Mouse (Mus musculus): ENCODE measurements around the gene Prr7. TPM values are rescaled to one million over a fixed set of nuclear protein-coding genes. Genes with fewer than 3 reads are reported as not detected.

The Prr7 gene
- total RNA-seq, 2 experiments from 2014 or later: 1.6 TPM; not detected in 1

DNA sequence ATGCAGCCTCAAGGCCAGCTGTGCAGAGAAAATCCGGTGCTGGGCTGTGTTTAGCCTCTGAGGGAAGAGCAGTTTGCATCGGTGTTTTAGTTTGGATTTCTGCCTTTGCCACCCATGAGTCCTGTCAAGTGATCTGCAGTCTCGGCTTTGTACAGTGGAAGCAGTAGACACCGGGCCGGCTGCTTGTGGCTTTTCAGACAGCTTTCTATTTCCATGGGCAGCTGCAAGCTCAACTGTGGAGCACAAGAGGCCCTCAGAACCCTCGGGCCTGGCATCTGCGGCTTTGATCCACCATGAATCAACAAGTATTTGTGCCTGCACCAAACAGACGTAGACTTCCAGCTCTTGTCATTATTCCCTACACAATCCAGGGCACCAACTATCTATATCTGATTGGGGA lies 38.3 kb downstream of the Prr7 start:
- ATAC-seq (replicated peaks; ENCODE audit: poor library complexity, severe bottlenecking): no peak

DNA sequence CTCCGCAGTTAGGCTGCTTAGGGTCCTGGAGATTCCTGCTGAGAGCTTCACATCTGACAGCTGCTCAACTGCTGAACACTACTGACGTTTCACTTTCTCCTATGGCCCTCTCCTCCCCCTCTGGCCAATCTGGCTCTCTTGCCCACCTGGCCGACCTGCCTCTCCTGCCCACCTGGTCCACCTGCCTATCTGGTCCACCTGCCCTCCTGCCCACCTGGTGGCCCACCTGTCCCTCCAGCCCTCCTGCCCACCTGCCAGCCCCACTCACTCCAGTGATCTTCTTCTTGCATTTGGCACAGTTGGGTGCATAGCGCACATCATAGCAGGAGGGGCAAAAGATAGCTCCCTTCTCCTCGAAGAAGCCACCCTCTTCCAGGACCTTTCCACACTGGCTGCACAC lies 40.3 kb downstream of the Prr7 start:
- no peak for ATAC-seq (replicated peaks; ENCODE audit: poor library complexity, severe bottlenecking)

DNA sequence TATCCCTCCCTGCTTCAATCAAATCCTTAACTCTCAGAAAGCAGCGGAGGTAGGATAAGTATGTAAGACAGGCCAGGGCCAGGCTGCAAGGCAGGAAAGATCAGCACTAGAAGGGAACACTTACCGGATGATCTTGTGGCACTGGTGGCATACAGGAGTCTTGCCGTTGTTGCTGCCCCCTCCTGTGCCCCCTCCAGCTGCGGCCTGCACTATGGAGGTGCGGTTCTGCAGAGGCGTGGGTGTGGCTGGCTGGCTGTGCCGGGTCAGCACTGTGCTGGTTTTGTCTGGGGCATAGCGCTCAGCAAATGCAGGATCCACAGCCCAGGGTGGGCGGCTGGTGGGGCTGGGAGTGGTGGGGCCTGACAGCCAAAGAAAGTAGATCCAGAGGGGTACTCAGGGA lies 41.7 kb downstream of the Prr7 start:
- ATAC-seq (replicated peaks; ENCODE audit: poor library complexity, severe bottlenecking): no peak

DNA sequence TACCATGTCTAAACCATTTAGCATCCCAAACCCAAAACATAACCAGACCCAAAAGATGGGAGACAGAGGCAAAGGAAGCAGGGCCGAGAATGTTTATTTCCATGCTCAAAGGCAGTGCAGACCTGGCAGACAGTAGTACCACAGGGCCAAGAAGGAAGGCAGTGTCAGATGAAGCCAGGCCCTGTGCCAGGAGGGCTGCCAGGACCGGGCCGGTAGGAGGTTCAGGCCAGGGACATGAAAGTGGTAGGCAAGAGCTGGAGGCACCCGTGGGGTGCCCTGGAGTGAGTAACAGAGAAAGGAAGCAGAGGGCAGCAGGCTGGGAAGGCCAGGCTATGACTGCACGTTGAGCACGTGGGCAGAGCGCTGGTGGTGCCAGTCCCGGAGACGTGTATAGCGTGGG lies 42.6 kb downstream of the Prr7 start:
- no peak for ATAC-seq (replicated peaks; ENCODE audit: poor library complexity, severe bottlenecking)

DNA sequence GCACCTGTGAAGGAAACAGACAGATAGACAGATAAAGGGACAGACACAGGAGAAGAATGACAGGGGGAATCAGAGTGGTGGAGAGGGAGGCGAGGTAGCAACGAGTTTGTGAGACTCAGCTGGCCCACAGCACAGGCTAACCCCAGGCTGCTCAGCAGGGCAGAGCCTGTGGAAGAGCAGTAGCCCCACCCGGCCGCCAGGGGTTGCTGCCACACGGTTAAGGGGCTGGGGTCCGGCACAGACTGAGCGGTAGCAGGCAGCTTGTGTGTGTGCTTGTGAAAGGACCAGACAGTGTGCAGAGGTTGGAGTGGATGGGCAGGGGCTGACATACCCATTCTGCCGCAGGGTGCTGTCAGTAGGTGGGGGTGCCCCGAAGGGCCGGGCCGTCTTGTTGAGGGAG lies 43.8 kb downstream of the Prr7 start:
- no peak for ATAC-seq (replicated peaks; ENCODE audit: poor library complexity, severe bottlenecking)

DNA sequence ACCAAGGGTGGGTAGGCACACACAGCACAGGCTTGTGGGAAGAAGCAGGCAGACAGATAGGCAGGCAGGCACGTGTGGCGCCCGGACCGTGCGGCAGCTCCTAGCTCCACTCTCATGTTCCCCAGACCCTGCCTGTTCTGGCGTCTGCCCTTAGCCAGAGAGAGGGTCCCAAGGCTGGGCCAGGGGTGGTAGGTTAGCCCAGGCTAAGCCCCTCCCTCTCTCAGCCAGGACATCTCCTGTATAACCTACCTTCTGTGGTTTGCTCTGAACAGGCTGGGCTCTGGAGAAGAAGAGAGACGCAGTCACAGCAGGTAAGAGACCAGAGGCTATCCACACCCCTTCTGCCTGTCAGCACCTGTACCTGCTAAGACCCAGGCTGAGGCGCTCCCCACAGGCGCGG lies 44.5 kb downstream of the Prr7 start:
- ATAC-seq (replicated peaks; ENCODE audit: poor library complexity, severe bottlenecking): no peak

DNA sequence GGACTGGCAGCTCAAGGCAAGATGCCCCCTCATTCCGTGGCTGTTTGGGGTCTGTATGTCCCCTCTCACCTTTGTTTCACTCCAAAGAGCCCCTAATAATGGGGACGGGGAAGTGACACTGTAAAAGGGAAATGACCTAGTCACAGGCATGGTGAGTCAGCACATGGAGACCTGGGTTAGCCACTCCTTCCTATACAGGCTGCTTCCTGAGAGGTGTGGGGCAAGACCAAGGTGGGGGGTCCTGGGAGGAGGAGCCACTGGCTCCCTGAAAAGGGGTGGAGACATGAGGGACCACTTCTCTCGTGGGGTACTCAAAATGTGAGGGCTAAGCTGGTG lies 46.2 kb downstream of the Prr7 start:
- peak; percentile 72 for ATAC-seq (replicated peaks; ENCODE audit: poor library complexity, severe bottlenecking)

DNA sequence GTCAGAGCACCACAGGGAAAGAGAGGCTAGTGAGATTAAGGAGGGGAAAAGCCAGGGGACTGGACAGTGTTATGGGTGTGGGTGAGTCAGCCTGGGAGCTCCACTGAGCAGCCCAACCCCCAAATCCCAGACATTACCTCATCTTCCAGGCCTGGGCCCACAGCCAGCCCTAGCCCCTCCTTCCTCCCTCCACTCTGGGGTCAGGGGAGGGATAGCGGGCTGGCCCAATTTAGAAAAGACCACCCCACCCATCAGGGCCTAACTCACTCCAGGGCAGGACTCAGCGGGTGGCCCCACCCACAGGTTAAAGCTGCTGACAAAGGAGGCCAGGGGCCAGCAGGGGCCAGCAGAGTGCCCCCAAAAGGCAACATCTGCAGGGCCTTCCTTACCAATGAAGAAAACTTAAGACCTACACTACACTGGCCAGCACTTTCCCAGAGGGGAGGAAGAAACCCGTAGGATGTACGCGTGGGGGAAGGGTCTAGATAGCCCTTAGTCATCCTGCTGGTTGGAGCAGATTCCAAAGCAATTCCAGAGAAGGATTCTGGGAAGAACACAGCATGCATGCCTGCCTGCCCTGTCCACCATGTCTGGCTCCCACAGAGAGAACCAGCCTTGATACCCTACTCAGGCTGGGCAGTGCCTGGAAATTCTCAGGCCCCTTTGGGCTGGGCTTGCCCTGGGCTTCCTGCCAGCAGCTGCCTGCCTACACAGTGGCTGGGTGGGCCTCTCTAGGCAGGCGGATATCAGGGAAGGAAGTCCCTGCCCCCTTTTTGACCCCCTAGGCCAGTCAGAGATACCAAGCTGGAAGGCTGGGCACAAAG lies 46.8 kb downstream of the Prr7 start:
- ATAC-seq (replicated peaks; ENCODE audit: poor library complexity, severe bottlenecking): peak; percentile 36

DNA sequence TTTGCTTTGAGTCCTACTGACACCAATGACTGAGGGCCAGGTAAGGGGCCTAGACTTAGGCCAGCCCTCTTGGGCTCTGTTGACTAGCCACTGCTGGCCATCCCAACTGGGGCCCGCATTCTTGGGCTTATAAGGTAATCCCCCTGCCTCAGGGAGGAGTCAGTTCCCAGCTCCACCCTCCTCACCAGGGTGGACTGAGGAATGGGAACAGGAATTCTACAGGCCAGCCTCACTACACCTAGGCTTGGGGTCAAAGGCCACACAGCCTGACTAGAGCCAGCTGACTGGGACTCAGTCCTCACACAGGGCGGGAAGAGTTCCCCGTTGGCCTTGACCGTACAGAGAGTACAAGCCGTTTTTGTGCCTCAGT lies 47.4 kb downstream of the Prr7 start:
- ATAC-seq (replicated peaks; ENCODE audit: poor library complexity, severe bottlenecking): no peak

DNA sequence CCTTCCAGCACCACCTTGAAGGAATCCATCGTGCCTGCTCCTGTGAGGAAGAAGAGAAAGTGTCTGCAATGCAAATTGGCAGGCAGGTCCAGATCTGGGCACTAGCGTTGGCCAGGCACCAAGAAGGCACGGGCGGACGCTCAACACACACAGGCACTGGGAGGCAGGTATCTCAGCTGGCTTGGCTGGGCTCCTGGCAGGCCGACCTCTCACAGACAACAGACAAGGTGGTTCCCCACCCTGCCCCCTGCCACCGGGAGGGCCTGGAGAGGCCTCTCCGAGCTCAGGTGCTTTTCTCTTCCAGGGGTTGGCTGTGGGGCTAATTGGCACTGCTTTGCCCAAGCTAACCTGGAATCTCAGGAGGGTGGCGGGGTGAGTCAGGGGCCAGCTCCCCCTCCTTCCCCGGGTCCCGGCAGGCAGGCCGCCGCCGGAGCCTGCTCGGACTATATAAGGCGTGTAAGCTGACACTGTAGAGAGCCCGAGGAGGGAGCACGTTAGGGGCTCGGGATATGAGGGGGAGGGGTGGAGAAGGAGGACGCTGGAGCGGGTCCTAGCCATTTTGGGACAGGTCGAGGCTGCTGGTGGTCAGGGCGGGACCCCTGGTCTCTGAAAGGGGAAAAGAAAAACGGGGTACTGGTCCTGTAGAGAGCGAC lies 48.4 kb downstream of the Prr7 start:
- ATAC-seq (replicated peaks; ENCODE audit: poor library complexity, severe bottlenecking): no peak

DNA sequence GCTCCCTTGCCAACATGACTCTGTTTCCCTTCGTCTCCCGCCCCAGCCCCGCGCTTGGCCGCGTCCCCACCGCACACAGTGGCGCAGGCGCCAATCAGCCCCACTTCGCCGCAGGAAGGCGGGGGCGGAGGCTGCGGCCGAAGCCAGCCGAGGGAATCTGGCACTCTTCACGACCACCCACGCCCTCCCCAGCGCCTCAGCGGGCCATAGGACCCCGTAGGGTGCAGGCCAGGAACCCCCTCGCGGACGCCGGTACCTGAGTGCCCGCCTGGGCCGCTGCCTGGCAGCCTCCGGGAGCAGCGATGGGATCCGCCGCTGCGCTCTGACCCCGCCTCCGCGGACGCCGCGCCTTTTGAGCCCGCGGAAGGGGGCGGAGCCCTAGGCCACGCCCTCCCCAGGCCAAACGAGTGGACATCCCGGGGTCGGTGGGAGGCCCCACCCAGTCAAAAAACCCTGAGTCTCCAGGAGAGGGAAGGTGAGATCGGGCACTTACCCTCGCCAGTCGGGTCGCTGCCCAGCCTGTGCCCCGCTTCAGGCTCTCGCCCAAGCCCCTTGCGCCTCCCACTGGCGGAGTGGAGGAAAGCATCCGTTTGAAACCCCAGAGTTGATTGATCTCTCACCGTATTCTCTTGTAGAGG lies 49.2 kb downstream of the Prr7 start, which contains the start of gene Pdlim7:
TSS of gene Pdlim7 (minus strand) at position 566 of the 638 bp plus-strand sequence.
- ATAC-seq (replicated peaks; ENCODE audit: poor library complexity, severe bottlenecking): peak; percentile 69

DNA sequence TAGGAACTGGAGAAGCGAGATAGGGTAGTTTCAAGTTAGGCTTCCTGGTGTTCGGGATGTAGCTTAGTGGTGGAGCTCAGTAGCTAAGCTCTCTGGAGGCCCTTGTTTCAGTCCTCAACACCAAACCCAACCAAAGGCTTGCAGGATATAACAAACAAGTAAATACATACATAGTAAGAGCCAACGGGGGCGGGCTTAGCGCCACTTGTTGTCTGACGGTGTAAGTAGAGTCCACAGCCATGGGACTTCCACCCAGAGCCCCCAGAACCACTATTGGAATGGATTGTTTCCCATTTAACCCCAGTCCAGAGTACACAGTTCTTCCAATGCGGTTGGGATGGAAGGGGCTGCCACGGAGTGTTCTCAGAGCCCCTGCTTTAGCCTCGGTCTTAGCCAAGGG lies 49.8 kb downstream of the Prr7 start:
- no peak for ATAC-seq (replicated peaks; ENCODE audit: poor library complexity, severe bottlenecking)

DNA sequence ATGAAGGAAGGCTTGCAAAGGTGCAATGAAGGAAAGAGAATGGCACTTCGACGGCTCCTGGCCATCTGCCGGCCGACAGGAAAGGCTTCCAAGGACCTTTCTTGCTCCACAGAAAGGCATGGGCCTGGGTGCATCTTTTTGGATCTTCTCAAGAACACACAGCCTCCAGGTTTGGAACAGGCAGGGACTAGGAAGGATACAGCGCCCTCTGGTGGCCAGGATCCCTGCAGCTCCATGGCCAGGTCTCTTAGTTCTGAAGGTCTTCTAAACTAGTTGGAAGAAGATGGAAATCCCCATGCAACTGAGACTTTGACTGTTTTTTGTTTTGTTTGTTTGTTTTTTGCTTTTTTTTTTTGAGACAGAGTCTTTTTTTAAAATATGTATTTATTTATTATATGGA lies 52.9 kb downstream of the Prr7 start:
- ATAC-seq (replicated peaks; ENCODE audit: poor library complexity, severe bottlenecking): no peak

DNA sequence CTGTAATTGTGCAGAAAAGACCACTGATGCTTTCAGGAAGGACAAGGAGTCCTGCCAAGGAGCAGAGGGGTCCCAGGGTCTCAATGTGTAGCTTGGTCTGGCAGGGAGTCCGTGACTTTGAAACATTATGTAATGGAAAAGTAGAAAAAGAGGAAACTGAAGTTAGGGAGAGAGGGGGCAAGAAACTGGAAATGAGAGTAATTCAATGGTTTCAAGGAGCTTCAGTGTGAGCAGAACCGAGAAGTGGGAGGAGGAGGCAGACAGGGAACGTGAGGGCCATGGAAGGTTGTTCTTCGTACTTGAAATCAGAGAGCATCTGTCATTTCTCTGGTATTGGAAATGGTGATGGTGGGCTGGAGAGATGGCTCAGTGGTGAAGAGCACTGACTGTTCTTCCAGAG lies 55.5 kb downstream of the Prr7 start:
- peak; percentile 82 for ATAC-seq (replicated peaks; ENCODE audit: poor library complexity, severe bottlenecking)

DNA sequence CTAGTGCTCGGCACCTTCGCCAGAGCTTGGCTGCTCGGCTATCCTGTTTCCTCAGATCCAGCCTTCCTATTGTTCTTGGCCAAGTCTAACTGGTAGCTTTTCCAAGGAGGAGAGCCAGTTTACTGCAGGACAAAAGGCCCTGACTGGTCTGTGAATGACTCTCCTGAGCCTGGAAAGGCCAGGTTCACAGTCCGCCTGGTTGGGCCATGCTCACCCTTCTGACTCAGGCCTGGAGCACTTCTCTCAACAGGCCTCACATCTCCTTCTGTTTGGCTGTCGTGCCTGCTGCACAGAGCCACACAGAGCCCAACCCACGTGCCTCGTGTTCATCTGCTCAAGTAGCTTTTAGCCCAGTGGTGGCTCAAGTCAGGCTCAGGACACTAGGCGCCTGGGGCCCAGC lies 58.7 kb downstream of the Prr7 start:
- ATAC-seq (replicated peaks; ENCODE audit: poor library complexity, severe bottlenecking): no peak

Other genes starting within 250 kb of the Prr7 start
- gene Prelid1, start 143.8 kb upstream of the Prr7 start, total RNA-seq (2014; fragmentation: Nextera tagmentation): 248 and 296 TPM in 2 replicates
- gene Prelid1, start 143.8 kb upstream of the Prr7 start, total RNA-seq (2017): 111 and 115 TPM in 2 replicates
- gene Rab24, start 142.3 kb upstream of the Prr7 start, total RNA-seq (2014; fragmentation: Nextera tagmentation): 87.6 and 100 TPM in 2 replicates
- gene Rab24, start 142.3 kb upstream of the Prr7 start, total RNA-seq (2017): 34.3 and 37.4 TPM in 2 replicates
- 1.3 and 2.0 TPM in 2 replicates for gene Mxd3, start 134.4 kb upstream of the Prr7 start, total RNA-seq (2014; fragmentation: Nextera tagmentation)
- 3.8 and 4.7 TPM in 2 replicates for gene Mxd3, start 134.4 kb upstream of the Prr7 start, total RNA-seq (2017)
- gene Lman2, start 101.5 kb upstream of the Prr7 start, total RNA-seq (2014; fragmentation: Nextera tagmentation): 150 and 177 TPM in 2 replicates
- gene Lman2, start 101.5 kb upstream of the Prr7 start, total RNA-seq (2017): 128 and 145 TPM in 2 replicates
- 12.8 and 16.4 TPM in 2 replicates for gene Rgs14, start 94.5 kb upstream of the Prr7 start, total RNA-seq (2014; fragmentation: Nextera tagmentation)
- gene Rgs14, start 94.5 kb upstream of the Prr7 start, total RNA-seq (2017): 7.0 and 8.8 TPM in 2 replicates
- not detected in 2 replicates for gene Slc34a1, start 66.1 kb upstream of the Prr7 start, total RNA-seq (2014; fragmentation: Nextera tagmentation)
- 0.56 TPM in 1 of 2 replicates, not detected in the other for gene Slc34a1, start 66.1 kb upstream of the Prr7 start, total RNA-seq (2017)
- not detected in 2 replicates for gene Pfn3, start 49.0 kb upstream of the Prr7 start, total RNA-seq (2014; fragmentation: Nextera tagmentation)
- gene Pfn3, start 49.0 kb upstream of the Prr7 start, total RNA-seq (2017): not detected in 2 replicates
- gene F12, start 37.5 kb upstream of the Prr7 start, total RNA-seq (2014; fragmentation: Nextera tagmentation): not detected in 2 replicates
- not detected in 2 replicates for gene F12, start 37.5 kb upstream of the Prr7 start, total RNA-seq (2017)
- 56.7 and 62.4 TPM in 2 replicates for gene Grk6, start 19.2 kb upstream of the Prr7 start, total RNA-seq (2014; fragmentation: Nextera tagmentation)
- 64.8 and 67.5 TPM in 2 replicates for gene Grk6, start 19.2 kb upstream of the Prr7 start, total RNA-seq (2017)
- gene Dbn1, start 23.8 kb downstream of the Prr7 start, total RNA-seq (2014; fragmentation: Nextera tagmentation): 0.19 and 1.4 TPM in 2 replicates
- 1.6 and 1.9 TPM in 2 replicates for gene Dbn1, start 23.8 kb downstream of the Prr7 start, total RNA-seq (2017)
- gene Pdlim7, start 49.4 kb downstream of the Prr7 start, total RNA-seq (2014; fragmentation: Nextera tagmentation): 10.2 and 23.3 TPM in 2 replicates
- gene Pdlim7, start 49.4 kb downstream of the Prr7 start, total RNA-seq (2017): 4.1 and 5.7 TPM in 2 replicates
- gene Dok3, start 65.0 kb downstream of the Prr7 start, total RNA-seq (2014; fragmentation: Nextera tagmentation): 26.2 and 59.4 TPM in 2 replicates
- 32.7 and 40.6 TPM in 2 replicates for gene Dok3, start 65.0 kb downstream of the Prr7 start, total RNA-seq (2017)
- gene Ddx41, start 72.4 kb downstream of the Prr7 start, total RNA-seq (2014; fragmentation: Nextera tagmentation): 54.4 and 69.5 TPM in 2 replicates
- 73.7 and 81.8 TPM in 2 replicates for gene Ddx41, start 72.4 kb downstream of the Prr7 start, total RNA-seq (2017)
- 36.0 and 59.5 TPM in 2 replicates for gene Fam193b, start 106.9 kb downstream of the Prr7 start, total RNA-seq (2014; fragmentation: Nextera tagmentation)
- gene Fam193b, start 106.9 kb downstream of the Prr7 start, total RNA-seq (2017): 28.4 and 31.9 TPM in 2 replicates
- gene Tmed9, start 109.5 kb downstream of the Prr7 start, total RNA-seq (2014; fragmentation: Nextera tagmentation): 117 and 127 TPM in 2 replicates
- 229 and 241 TPM in 2 replicates for gene Tmed9, start 109.5 kb downstream of the Prr7 start, total RNA-seq (2017)
- gene B4galt7, start 135.6 kb downstream of the Prr7 start, total RNA-seq (2014; fragmentation: Nextera tagmentation): 10.8 and 15.3 TPM in 2 replicates
- gene B4galt7, start 135.6 kb downstream of the Prr7 start, total RNA-seq (2017): 14.0 and 18.1 TPM in 2 replicates
- gene Caml, start 158.7 kb downstream of the Prr7 start, total RNA-seq (2014; fragmentation: Nextera tagmentation): 33.9 and 46.9 TPM in 2 replicates
- 33.0 and 49.9 TPM in 2 replicates for gene Caml, start 158.7 kb downstream of the Prr7 start, total RNA-seq (2017)
- 57.5 and 73.9 TPM in 2 replicates for gene Ddx46, start 170.8 kb downstream of the Prr7 start, total RNA-seq (2014; fragmentation: Nextera tagmentation)
- gene Ddx46, start 170.8 kb downstream of the Prr7 start, total RNA-seq (2017): 113 and 128 TPM in 2 replicates
- 49.1 and 59.0 TPM in 2 replicates for gene B230219D22Rik, start 228.9 kb downstream of the Prr7 start, total RNA-seq (2014; fragmentation: Nextera tagmentation)
- 31.0 and 39.0 TPM in 2 replicates for gene B230219D22Rik, start 228.9 kb downstream of the Prr7 start, total RNA-seq (2017)

Measured in granulocyte monocyte progenitor cell, adult 5-6 weeks (primary cell).